Mouse (Mus musculus): ENCODE results near the gene Rps19. TPM values are rescaled to one million over a fixed set of nuclear protein-coding genes. Genes with fewer than 3 reads are reported as not detected.
"Not testable (repeated sequence)": the region's sequence is repeated elsewhere in the genome, so short reads cannot be mapped to it uniquely, and the experiment has no call there.

Gene Rps19
- polyA plus RNA-seq (2017; shearing (Covaris generic)) = over 10,000 TPM; 11,194 to 11,919 TPM

- peak; percentile 87 for ATAC-seq
These were observed at the start of gene Rps19 for GRCm38 (mm10) chr7:24883896-24884692. TSS of gene Rps19 (plus strand) at chr7:24884371.

GRCm38 (mm10) chr7:24838732-24839409 is 45.3 kb upstream of the Rps19 start:
- ATAC-seq = peak; percentile 92

GRCm38 (mm10) chr7:24839410-24839808 is 44.8 kb upstream of the Rps19 start:
- ATAC-seq = no peak

- no peak for ATAC-seq
These were observed 43.8 kb upstream of the Rps19 start for GRCm38 (mm10) chr7:24840331-24840730.

- ATAC-seq = no peak
These were observed 43.2 kb upstream of the Rps19 start for GRCm38 (mm10) chr7:24841009-24841408.

- no peak for ATAC-seq
These were observed 40.0 kb upstream of the Rps19 start for GRCm38 (mm10) chr7:24844144-24844543.

- ATAC-seq = no peak
These were observed 39.0 kb upstream of the Rps19 start for GRCm38 (mm10) chr7:24845181-24845580.

GRCm38 (mm10) chr7:24845713-24846112 is 38.5 kb upstream of the Rps19 start:
- ATAC-seq = peak; percentile 36

- ATAC-seq = not testable (repeated sequence)
These were observed 37.6 kb upstream of the Rps19 start for GRCm38 (mm10) chr7:24846576-24846975.

- no peak for ATAC-seq
These were observed 34.0 kb upstream of the Rps19 start for GRCm38 (mm10) chr7:24850162-24850561.

GRCm38 (mm10) chr7:24850899-24851303 is 33.3 kb upstream of the Rps19 start:
- no peak for ATAC-seq

- no peak for ATAC-seq
These were observed 32.4 kb upstream of the Rps19 start for GRCm38 (mm10) chr7:24851596-24852325.

GRCm38 (mm10) chr7:24852557-24853232 is 31.5 kb upstream of the Rps19 start:
- no peak for ATAC-seq

- ATAC-seq = no peak
These were observed 31.0 kb upstream of the Rps19 start for GRCm38 (mm10) chr7:24853233-24853563.

GRCm38 (mm10) chr7:24853695-24854094 is 30.5 kb upstream of the Rps19 start:
- no peak for ATAC-seq

- no peak for ATAC-seq
These were observed 27.6 kb upstream of the Rps19 start for GRCm38 (mm10) chr7:24856460-24857120.

- no peak for ATAC-seq
These were observed 24.9 kb upstream of the Rps19 start for GRCm38 (mm10) chr7:24859234-24859633.

GRCm38 (mm10) chr7:24861913-24862312 is 22.3 kb upstream of the Rps19 start, which contains the start of gene Gm9844:
TSS of gene Gm9844 (plus strand) at chr7:24862213.
- ATAC-seq = no peak

GRCm38 (mm10) chr7:24862853-24863252 is 21.3 kb upstream of the Rps19 start:
- no peak for ATAC-seq

- no peak for ATAC-seq
These were observed 20.0 kb upstream of the Rps19 start for GRCm38 (mm10) chr7:24864156-24864555.

- ATAC-seq = no peak
These were observed 15.1 kb upstream of the Rps19 start for GRCm38 (mm10) chr7:24869080-24869479.

- no peak for ATAC-seq
These were observed 14.5 kb upstream of the Rps19 start, which contains the start of the genes Lypd4 and Dmrtc2 for GRCm38 (mm10) chr7:24869532-24870165. TSS of gene Lypd4 (minus strand) at chr7:24869941. TSS of gene Dmrtc2 (plus strand) at chr7:24870057.

Data from activated CD4-positive, CD25-positive, alpha-beta regulatory T cell, adult 4 months (primary cell).